Mouse (Mus musculus) activated CD4-positive, CD25-positive, alpha-beta regulatory T cell, adult 4 months (primary cell): ENCODE measurements around the gene Esrrg. TPM values are rescaled to one million over a fixed set of nuclear protein-coding genes. Genes with fewer than 3 reads are reported as not detected.

ENCODE experiments used
- ATAC-seq: one replicate; pipeline ENCODE4 v1.8.0; 2017
- polyA plus RNA-seq, 2 experiments: library from polyadenylated mRNA; unstranded; fragments of 100-300 nt; shearing (Covaris generic); gene quantifications; one replicate each; pipeline ENCODE4 v1.2.1; 2017

Esrrg gene
- polyA plus RNA-seq, 2 experiments from 2014 or later: not detected

DNA sequence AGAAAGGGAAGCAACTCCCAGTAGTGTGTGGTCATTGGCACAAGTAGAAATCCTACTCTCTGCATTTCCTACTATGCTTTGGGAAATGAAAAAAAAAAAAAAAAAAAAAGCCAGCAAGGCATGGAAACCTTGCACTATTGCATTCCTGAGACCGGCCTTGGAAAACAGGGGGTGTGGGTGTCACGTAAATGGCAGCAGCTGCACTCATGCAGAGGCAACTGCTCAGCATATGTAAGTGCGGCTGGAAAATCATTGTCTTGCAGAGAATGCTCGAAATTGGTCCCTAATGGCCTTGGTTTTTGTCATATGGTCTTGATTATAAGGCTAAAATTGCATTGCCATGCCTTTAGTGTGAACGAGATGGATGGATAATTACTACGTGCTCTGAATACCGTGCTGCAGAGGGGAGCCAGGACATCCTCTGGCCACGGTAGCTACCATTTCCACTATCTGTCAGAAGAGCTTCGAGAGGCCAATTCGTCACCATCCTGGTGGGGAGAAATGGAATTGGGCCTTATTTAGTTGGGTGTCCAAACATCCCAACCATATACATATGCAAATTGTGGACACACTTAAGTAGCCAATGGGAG is 171.1 kb downstream of the Esrrg start:
- no peak for ATAC-seq

DNA sequence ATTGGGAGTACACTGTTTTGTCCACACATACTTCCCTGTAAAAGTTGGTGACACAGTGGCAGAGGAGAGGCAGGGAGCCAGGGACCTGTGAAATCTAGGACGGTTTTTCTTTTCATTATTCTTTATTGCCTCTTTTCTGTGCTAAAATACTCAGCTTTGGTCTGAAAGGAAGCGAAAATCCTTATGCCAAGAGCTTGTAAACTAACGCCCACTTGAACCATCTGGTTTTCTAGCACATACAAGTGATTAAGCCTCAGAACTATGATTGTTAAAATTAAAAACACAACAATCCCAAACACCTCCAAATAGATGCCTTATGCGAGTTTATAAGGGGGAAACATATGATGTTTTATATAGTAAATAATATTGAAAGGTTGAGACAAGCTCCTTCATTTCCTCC is 176.6 kb downstream of the Esrrg start:
- ATAC-seq: no peak

DNA sequence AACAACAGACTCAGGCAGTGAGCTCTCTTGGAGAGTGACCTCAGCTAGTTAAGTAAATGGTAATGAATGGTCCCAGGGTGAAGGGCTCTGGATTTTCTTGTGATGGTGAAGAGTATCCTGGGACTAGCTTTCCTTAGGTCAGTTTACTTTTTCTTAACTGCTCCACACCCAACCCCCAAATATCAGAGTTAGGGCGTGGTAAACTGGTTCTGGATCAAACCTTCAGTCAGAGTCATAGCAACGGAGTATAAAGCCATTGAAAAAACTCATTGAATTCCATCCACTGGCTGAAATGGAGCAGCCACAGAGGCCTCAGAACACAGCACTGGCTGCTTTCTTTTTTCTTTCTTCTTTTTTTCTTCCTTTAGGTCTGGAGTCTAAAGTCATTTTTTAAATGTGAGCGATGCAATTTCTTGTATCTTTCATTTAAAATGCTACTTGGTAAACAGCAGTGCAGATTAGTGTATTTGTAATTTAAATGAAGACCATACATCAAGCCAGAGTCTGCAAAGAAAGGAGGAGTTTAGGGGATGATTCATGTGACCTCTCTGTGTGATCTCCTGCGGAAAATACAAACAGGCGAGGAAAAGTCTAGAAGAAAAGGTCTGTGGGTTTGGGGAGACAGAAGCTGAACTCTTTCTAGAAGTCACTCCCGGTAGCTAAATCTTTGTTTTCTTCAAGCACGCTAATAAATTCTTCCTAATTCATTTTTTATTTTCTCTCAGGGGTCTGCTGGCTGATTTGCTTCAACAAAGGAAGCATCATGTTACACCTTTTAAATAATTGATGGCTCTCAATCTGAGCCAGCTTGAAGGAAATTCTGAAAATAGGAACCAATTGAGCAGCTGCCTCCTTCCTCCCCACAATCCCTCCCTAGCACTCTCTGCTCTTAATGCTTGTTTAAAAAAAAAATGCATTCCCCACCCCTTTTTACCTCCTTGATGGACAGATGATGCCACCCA is 178.7 kb downstream of the Esrrg start:
- ATAC-seq: no peak

DNA sequence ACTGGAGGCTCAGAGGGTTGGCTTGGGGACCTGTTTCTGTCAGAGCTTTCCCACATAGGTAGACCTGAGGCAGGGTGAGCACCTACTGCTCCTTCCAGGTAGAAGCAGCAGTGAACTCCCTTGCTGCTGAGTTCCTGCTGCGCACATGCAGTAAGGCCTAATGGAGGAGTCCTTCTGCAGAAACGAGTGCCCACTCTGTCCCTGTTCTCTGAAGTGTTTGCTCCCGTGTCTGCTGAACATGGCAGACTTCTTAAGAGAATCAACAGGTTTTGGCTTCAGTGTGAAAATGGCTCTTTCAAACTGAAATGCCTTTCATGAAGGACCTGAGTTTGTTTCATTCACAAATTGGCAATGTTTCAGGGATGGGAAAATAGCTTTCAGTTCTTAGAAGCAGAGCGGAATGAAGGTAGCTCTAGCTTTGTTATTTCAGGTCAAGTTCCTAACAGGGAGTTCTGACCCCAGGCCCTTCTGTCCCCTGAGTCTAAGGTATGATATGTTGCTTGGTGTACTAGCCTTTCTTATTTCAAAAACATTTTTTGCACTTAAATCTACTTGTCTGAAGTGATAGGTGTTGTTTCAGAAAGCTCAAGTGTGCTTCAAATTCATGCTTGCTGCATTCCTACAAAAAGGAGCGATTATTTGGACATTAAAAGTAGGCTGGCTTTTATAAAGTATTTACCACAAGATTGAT is 185.8 kb downstream of the Esrrg start:
- ATAC-seq: no peak

DNA sequence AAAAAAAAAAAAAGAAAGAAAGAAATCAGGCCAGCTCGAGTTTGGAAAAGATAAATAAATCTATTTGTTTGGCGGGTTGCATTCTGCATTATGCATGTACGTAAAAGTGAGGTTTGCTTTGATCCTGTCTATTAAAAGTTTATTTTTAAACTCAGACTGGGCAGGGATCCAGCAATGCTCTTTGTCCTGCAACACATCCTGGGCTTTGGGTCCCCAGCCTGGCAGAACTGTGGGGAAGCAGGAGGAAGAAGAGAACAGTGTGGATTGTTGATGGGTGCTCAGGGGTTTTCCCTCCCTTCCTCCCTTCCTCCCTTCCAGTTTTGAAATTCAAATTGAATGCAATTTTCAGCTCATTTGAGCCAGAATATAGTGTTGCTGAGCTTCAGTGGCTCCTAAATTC is 187.0 kb downstream of the Esrrg start:
- ATAC-seq: no peak

DNA sequence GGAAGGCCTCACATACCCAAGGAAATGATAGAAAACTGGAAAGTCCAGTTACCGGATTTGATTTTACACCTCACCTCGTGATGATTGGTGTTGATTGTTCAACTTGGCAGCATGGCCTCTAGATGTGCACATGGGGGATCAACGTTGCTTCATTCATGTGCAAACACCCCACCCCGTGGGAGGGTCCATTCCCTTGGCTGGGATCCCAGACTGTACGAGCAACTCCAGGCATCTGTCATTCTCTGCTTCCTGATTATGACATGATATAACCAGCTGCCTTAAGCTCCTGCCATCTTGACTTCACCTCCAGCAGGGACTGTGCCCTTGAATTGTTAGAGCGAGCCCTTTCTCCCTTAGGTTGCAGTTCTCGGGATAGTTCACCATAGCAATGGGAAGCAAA is 190.7 kb downstream of the Esrrg start:
- no peak for ATAC-seq

DNA sequence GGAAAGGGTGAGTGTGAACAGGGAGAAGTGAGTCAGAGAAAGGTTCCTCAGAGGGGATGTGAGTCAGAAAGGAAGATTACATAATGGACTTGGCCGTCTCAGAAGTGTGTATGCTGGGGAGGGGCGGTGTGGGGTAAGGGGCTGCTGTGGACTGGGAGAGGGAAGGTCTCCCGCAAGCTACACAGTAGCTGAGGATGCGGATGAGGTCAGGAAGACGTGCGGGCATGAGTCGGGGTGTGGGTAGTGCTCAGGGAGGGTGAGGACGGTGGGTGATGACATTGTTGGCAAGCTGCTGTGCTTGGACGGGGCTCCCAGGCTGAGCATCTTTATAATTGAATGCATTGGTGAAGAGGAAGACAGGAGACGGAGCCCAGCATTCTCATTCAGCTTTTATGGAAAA is 192.2 kb downstream of the Esrrg start:
- ATAC-seq: no peak

DNA sequence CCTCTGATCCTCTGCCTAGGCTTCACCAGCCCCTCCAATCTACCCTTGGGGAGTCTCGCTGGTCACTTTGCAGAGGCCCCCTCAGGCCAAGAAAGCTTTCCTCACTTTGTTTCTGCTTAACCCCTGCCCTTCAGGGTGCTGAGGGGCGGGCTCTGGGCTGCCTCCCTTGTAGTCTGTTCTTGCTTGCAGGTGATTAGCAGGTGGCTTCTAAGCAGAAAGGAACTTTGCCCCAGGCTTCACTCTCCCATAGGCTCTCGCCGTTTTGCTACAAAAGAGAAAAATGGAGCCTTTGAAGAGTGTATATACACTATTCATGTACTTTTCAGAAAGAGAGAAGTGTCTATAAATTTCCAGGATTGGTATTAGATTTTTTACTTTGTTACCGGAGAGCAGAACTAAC is 195.0 kb downstream of the Esrrg start:
- ATAC-seq: no peak

DNA sequence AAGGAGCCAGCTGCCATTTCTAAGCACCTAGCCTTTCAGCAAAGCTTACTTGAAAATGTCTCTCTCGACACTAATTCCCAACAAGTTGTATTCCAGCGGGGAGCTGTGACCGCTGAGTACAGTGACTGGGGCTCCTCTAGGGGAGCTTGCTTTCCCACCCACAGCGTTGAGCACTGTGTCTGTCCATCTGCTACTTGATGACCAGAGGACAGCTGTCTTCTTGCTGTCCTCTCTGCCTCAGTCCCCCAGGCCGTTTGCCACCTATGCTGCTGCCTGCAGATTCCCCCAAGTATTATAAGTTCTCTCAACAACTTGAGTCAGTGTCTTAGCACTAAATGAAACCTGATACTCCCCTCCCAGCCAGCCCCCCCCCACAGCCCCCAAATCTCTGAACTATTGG is 195.4 kb downstream of the Esrrg start:
- ATAC-seq: no peak

DNA sequence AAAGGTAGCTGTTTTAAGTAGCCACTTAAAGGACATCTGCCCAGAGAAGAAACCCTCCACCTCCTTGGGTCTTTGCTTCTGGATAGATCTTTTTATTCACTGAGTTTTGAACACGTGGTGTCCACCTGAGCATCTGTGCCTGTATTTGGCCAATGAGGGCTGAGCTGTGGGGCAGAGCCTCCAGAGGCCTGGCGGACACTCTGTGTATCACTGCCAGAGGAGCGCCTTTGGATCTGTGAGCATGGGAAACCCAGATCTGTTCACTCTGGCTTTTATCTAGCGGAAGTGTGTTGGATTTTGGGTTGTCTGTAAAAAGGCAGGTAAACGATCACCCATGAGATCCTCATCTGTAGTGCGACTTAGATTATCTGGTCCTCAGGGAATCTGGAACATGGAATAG is 196.4 kb downstream of the Esrrg start:
- no peak for ATAC-seq

DNA sequence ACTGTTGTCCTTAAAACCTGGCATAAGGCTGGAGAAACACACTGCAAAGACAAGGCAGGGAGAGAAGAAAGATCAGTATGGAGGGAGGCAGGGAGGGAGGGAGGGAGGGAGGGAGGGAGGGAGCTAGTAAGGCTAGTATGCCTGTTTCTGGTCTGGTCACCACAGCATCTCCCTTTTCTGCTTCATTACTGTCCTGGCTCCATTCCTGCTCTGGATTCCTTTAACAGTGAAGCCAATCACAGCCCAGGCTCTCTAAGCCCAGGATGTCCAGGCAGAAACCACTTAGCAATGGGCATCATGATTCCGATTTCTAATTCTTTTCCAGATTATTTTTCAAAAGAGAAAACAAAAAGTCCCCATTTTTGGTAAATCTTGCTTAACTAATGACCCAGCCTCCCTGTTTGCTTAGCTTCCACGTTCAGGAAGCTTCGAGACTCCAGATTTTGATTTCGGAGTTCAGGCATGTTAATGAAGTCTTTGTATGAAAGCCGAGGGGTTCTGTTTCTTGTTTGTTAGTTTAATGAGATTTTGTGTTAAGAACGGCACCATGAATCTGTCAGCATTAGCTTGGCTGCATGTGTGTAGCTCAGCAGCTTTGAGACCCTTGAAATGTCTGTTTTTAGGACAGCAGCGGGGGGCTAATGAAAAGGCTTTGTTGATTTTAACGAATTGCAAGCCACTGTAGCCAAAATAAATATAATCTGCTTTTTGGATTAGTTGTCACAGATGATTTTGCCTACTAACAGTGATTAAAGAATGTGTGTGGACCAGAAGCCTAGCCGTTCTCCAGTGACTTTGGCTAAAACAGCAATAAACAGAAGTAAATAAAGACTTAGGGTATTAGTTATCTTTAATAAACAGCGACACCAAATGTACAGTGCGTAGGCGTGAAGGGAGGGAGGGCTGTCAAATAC is 199.1 kb downstream of the Esrrg start:
- ATAC-seq: no peak

DNA sequence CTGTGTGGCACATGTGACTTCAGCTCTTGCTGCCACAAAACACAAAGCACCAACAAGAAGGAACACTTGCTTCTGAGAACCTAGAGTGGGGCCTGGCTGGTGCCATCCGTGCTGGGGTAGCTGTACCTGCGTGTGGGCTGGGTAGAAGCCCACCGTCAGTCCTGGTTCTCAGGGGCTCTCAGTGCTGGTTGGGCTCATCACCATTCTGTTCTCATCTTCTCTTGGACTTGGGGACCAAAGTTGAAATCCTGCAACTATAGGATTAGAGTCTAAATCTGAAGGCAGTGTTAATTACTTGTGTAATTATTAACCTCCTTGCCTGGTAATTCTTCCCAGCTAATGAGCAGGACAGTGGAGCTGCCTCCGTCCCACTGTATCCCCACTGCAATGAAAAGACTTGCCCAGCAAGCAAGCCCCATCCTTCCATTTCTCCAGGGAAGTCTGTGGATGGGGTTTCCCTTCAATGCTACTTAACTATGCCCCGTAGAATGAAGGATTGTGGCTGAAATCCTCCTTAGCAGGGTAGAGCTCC is 199.9 kb downstream of the Esrrg start:
- no peak for ATAC-seq

DNA sequence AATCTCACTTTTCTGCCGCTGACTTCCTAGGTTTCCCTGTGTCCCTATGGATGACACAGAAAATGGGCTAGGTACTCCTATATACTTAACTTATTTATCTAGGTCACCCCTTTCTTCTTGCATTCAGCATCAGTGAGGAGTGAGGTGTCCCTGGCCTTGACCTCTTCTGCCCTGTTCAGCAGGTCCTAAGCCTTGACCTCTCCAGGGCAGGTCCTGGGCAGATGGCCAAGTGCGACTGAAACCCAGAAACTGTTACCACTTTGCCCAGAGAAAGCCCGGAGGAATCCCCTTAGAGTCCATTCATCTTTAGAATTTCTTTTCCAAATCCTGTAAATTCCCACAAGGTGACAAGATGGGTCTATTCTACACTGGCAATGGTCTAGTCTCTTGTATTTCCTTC is 201.0 kb downstream of the Esrrg start:
- no peak for ATAC-seq

DNA sequence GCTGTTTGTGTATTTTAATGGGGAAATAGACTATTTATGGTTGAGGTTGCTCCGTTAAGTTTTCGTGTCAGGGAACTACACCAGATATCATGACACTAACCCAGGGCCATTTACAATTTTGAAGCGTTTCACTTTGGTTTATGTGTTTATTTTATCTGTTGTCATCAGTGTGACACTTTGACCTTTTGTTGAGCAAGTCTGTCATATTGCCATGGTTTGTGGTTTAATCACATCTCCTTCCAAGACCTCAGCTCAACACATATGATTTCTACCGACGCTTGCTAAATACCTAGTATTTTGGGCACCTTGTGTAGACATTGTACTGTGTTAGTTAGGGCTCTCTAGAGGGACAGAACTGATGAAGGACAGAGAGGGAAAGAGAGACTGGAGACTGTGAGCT is 210.8 kb downstream of the Esrrg start:
- no peak for ATAC-seq

DNA sequence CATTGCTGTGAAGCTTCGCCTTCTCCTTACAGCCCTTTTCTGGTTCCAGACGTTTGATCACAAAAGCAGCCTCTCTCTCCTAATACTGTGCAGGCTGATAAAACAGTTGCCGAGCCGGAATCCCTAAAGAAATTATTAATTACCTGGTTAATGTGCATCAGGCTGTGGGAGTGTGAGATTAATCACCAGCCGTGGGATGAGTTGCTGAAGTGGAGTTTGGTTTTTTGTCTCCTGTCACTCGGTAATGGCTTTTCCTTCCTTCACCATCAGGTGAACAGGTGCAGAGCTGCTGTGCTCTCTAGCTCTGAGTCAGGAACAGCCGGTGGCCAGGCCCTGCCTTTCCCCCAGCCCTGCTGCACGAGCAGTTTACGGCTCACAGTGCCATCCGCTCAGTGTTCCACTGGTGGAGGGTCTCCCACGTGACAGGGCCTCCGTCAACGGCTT is 212.8 kb downstream of the Esrrg start:
- ATAC-seq: no peak

DNA sequence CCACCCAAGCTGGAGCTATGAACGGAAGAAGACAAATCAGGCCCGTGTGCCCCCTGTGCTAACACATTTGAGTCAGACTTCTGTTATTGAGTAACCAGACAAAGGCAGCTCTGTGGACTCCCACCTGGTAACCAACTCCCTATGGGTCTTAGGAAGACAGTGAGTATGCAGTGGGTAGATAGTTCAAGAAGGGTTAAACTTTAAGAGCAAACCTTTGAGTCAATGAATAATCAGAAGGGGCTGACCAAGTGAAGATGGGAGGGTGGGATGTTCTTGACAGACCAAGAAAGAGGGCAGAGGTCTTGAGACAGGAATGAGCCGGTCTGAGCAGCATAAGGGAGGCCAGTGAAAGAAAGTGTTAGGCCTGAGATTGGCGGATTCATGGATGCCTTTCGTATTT is 214.8 kb downstream of the Esrrg start:
- ATAC-seq: no peak

DNA sequence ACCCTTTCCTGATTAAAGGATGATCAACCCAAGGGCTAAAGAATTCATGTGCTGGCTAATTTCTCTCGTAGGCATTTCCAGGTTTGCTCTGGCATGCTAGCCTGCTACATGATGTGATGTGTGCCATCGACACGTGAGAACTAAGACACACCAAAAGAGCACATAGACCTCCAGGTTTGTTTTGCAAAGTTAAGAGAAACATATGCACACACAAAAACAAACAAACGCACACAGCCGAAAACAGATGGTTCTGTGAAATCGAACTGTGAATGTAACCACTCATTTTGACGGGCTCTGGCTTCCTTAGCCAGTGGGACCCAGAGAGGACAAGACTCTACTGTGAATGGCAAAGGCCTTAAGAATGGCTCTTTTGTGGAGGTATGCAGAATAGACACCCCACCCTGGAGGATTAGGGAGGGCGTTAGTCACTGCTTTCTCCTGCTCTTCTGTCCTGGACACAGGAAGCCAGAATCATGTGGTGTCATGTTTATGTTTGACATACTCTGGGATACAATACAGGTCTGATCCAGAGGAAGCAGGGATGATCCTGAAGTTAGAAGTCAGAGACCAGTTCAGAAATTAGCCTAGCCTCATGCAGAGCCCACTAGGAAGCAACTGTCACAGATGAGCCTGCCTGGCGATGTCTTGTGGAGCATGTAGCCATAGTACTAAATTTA is 217.0 kb downstream of the Esrrg start:
- ATAC-seq: no peak

DNA sequence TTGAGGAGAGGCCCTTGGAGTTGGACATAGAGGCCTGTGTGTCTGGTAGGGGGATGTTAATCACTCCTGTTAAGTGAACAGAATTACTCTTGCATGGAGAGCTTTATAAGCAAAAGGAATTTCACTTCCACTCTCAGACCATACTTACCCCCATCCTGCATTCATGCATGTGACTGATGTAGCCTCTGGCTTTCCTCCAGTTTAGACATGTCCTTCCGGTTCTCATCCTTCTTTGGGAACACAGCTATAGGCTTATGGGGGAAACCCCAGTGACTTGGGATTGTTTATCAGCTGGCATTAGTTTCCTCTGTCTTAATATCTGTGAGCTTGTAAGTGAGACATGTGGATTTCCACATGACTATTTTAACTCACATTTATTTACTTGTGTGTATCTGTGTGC is 217.5 kb downstream of the Esrrg start:
- ATAC-seq: no peak

DNA sequence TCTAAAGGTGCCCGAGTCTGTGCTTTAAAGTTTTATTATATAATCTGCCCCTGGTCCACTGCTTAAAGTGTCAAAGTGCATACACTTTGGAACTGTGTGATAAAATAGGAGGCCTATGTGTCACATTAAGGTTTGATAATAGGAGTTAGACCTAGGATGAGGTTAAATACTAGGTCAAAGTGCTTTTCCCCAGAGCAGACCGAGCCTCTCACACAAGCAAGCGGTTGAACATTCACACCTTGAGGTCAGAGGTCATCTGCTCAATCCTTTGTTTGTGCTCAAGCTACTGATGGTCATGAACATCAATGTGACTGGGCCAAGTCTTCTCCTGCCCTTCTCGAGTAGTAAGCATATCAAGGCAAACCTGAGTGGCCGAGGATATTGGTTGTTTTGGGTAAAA is 218.3 kb downstream of the Esrrg start:
- ATAC-seq: no peak

DNA sequence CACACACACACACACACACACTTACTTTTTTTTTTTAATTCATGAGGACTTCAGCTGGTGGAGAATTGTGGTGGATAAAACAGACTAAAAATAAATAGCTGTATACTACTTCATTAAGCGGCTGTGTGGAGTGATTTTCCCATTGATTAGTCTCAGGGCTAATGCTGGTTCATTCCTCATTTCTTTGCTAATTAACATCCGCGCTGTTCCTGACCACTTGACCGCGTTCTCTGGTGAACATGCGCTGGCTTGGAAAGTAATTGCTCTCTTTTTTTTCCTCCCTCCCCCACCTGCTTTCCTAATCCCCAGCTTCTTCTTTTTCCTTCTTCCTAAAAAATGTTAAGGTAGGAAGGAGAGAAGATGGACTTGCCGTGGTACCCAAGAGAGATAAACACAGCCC is 222.3 kb downstream of the Esrrg start:
- no peak for ATAC-seq

DNA sequence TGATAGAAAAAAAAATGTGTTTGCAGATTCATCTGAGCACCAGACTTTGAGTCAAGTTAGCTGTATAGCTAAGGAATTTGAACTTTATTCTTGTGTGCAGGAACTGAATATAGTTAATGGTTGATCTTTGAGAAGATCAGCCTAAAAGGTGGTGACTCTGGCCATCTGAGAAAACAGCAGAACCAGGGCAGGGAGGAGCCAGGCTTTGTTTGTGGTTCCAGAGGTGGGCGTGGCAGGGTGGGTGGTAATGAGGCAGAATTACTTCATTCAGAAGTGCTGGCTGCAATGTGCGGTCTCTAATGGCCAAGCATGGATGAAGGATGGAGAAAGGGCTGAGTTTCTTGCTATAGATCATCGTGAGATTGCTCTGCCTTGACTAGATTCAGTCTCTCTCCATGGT is 224.3 kb downstream of the Esrrg start:
- no peak for ATAC-seq

DNA sequence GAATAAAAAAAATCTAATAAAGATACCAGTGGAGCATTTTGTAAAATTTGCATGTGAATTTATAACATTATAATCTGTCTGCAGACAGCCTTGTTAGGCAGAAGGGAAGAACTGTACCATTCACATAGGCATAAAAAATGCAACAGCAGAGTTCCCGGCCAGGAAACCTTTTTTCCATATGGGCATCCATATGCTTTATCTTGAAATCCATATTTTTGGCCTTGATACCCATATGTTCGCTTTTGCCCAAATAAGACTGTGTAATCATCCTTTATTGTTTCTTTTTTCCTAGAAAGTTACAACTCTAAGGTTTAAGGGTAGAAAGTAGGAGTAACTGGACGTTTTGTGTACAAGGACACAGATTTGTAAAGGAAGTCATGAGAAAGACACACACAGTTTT is 226.0 kb downstream of the Esrrg start:
- ATAC-seq: no peak
